Mouse (Mus musculus) embryonic facial prominence, embryonic 14.5 days (tissue): ENCODE measurements around the gene Akap7. TPM values are rescaled to one million over a fixed set of nuclear protein-coding genes. Genes with fewer than 3 reads are reported as not detected.

Source experiments
- ATAC-seq: fragments of 200-750 bp; cut with Nextera tagmentation; 2 replicates; pipeline ENCODE4 v1.8.0; 2017; ENCODE audit warnings: low read depth, moderate number of reproducible peaks, moderate TSS enrichment
- DNase-seq: peaks from one replicate; pipeline ENCODE4 v3.0.0-alpha.2; 2015; ENCODE audit warnings: low spot score
- H3K27ac ChIP-seq: fragments of 300-500 bp; sonication (generic); replicated peaks from 2 replicates; pipeline ENCODE4 v1.5.1; 2014; ENCODE audit warnings: low read depth, mild to moderate bottlenecking, low read length, moderate library complexity
- H3K27me3 ChIP-seq: fragments of 300-500 bp; sonication (generic); replicated peaks from 2 replicates; pipeline ENCODE4 v1.6.1; 2014; ENCODE audit warnings: low read length; ENCODE audit not compliant: control insufficient read depth, insufficient read depth
- H3K36me3 ChIP-seq: fragments of 300-500 bp; sonication (generic); 2 replicates; pipeline ENCODE4 v1.6.1; 2014; ENCODE audit warnings: low read length, mixed read lengths; ENCODE audit not compliant: control insufficient read depth, insufficient read depth
- H3K4me1 ChIP-seq: fragments of 300-500 bp; sonication (generic); 2 replicates; pipeline ENCODE4 v1.6.1; 2014; ENCODE audit warnings: antibody characterized with exemption, low read length; ENCODE audit not compliant: control insufficient read depth, insufficient read depth
- H3K4me2 ChIP-seq: fragments of 300-500 bp; sonication (generic); 2 replicates; pipeline ENCODE4 v1.6.1; 2014; ENCODE audit warnings: low read depth, mild to moderate bottlenecking, low read length, moderate library complexity, mixed read lengths
- H3K4me3 ChIP-seq: fragments of 300-500 bp; sonication (generic); 2 replicates; pipeline ENCODE4 v1.5.1; 2014; ENCODE audit warnings: low read depth, mild to moderate bottlenecking, low read length
- H3K9ac ChIP-seq: fragments of 300-500 bp; sonication (generic); 2 replicates; pipeline ENCODE4 v1.6.1; 2014; ENCODE audit warnings: low read depth, mild to moderate bottlenecking, low read length, moderate library complexity, mixed read lengths
- H3K9me3 ChIP-seq: fragments of 300-500 bp; sonication (generic); 2 replicates; pipeline ENCODE4 v1.6.1; 2016; ENCODE audit warnings: low read length; ENCODE audit not compliant: control insufficient read depth
- WGBS: fragments of 180-500 bp; shearing (Covaris S2); extraction: QIAGEN DNeasy Blood & Tissue Kit; methylation state at CpG from one replicate; pipeline ENCODE4 v1.1.7; 2014; 5-methylcytosine and 5-hydroxymethylcytosine counted together
- polyA plus RNA-seq: library from polyadenylated mRNA; unstranded; fragments of >200 nt; fragmentation: Nextera tagmentation; extraction: Ambion mirVana; gene quantifications from 2 replicates; pipeline ENCODE4 v1.2.1, GENCODE M21; 2014

Gene Akap7
- polyA plus RNA-seq, 1 experiment from 2014 or later: 17.5 TPM

- Histone ChIP-seq H3K4me2 (no peak overlapping the region), H3K27me3 (no peaks in the 10 kb centered on the region), H3K9me3 (no peaks in the 10 kb centered on the region), H3K4me1 (0 out of 2 replicates have a peak, but pooled peaks cover 10% of the 10 kb centered on the region), H3K27ac (no peak overlapping the region), H3K36me3 (peaks cover 6% of the 10 kb centered on the region; the same call in 1 of the 2 replicates), H3K9ac (no peak overlapping the region), H3K4me3 (no peak overlapping the region)
- 64% methylated on average over 3 of the region's 3 CpGs for WGBS
- no peak for DNase-seq
- ATAC-seq: no peak
Measured at GRCm38 (mm10) chr10:25279406-25279805, 28.3 kb downstream of the Akap7 start.

- H3K4me2 ChIP-seq: no peak overlapping the region
- DNase-seq (peak; percentile 72), ATAC-seq (no peak)
- 54% methylated on average over 7 of the region's 7 CpGs for WGBS
- no peak overlapping the region for H3K9ac ChIP-seq
- H3K27ac ChIP-seq: no peak overlapping the region
- H3K27me3 ChIP-seq: no peaks in the 10 kb centered on the region
- H3K4me3 ChIP-seq: no peak overlapping the region
- peaks cover 10% of the 10 kb centered on the region; the same call in 1 of the 2 replicates for H3K4me1 ChIP-seq
- H3K36me3 ChIP-seq: no peaks in the 10 kb centered on the region
- no peaks in the 10 kb centered on the region for H3K9me3 ChIP-seq
Measured at GRCm38 (mm10) chr10:25275492-25275891, 32.2 kb downstream of the Akap7 start.

GRCm38 (mm10) chr10:25274621-25275330 lies 32.9 kb downstream of the Akap7 start:
- H3K9me3 ChIP-seq: peaks cover 5% of the 10 kb centered on the region; the same call in 1 of the 2 replicates
- no peak overlapping the region for H3K4me3 ChIP-seq
- no peak overlapping the region for H3K27ac ChIP-seq
- ATAC-seq (no peak), DNase-seq (no peak)
- H3K27me3 ChIP-seq: no peaks in the 10 kb centered on the region
- no peak overlapping the region for H3K9ac ChIP-seq
- WGBS: 87% methylated on average over 26 of the region's 26 CpGs
- 0 out of 2 replicates have a peak, but pooled peaks cover 5% of the 10 kb centered on the region for H3K36me3 ChIP-seq
- H3K4me2 ChIP-seq: no peak overlapping the region
- peaks cover 10% of the 10 kb centered on the region; the same call in 1 of the 2 replicates for H3K4me1 ChIP-seq

GRCm38 (mm10) chr10:25273731-25274130 lies 33.9 kb downstream of the Akap7 start:
- WGBS: 74% methylated on average over 1 of the region's 1 CpGs
- no peak overlapping the region for H3K9ac ChIP-seq

DNA sequence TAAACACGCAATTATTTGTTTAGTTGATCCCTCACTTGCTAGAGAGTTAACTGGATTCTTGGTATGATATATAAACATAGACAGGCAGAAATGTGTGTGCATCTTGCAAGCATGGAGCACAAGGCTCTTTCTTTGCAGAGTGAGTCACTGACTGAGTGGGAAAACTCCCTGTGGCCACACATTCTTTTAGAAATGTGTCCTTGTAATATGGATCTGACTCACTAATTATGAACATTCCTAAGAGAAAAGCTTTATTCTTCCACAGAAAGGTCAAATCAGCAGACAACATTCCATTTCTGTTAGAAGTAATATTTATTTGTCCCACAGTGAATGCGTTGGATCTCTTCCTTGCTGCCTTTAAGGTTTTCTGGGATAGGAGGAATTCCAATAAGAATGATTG lies 35.9 kb downstream of the Akap7 start:
- peak overlapping the region; percentile 49; the same call in 1 of the 2 replicates for H3K27ac ChIP-seq
- peaks cover 5% of the 10 kb centered on the region; the same call in 1 of the 2 replicates for H3K9me3 ChIP-seq
- peak overlapping the region; percentile 23; the same call in 1 of the 2 replicates for H3K4me2 ChIP-seq
- DNase-seq (peak; percentile 51), ATAC-seq (no peak)
- H3K27me3 ChIP-seq: no peaks in the 10 kb centered on the region
- H3K4me3 ChIP-seq: no peak overlapping the region
- no peak overlapping the region for H3K9ac ChIP-seq
- WGBS: 62% methylated on average over 2 of the region's 2 CpGs
- peaks cover 5% of the 10 kb centered on the region; the same call in 1 of the 2 replicates for H3K4me1 ChIP-seq
- H3K36me3 ChIP-seq: 0 out of 2 replicates have a peak, but pooled peaks cover 8% of the 10 kb centered on the region

More at GRCm38 (mm10) chr10:25273731-25274130, 33.9 kb downstream of the Akap7 start:
- Histone ChIP-seq H3K4me2 (no peak overlapping the region), H3K4me3 (no peak overlapping the region), H3K27me3 (no peaks in the 10 kb centered on the region), H3K36me3 (0 out of 2 replicates have a peak, but pooled peaks cover 5% of the 10 kb centered on the region), H3K27ac (no peak overlapping the region), H3K4me1 (peaks cover 5% of the 10 kb centered on the region; the same call in 1 of the 2 replicates), H3K9me3 (peaks cover 5% of the 10 kb centered on the region; the same call in 1 of the 2 replicates)
- ATAC-seq (no peak), DNase-seq (no peak)

DNA sequence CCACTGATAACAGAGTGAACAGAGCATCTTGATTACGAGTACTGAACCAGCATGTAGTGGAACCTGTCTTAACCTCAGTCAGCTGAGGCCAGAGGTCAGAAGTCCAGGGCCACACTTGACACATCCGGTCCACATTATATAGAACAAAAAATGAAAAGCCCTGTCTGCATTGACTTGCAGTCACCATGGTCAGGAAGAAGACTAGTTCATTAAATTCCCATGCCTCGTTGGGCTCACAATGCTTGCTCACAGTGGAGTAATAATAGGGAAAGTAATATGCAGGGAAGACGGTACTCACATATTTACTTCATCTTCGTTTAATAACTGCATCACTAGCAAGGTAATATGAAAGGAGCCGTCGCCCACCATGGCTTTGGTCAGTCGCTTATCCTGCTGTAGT lies 36.5 kb downstream of the Akap7 start:
- H3K27me3 ChIP-seq: no peaks in the 10 kb centered on the region
- ATAC-seq (no peak), DNase-seq (no peak)
- 72% methylated on average over 8 of the region's 8 CpGs for WGBS
- no peak overlapping the region for H3K4me2 ChIP-seq
- H3K27ac ChIP-seq: no peak overlapping the region
- no peak overlapping the region for H3K9ac ChIP-seq
- H3K4me1 ChIP-seq: peaks cover 5% of the 10 kb centered on the region; the same call in 1 of the 2 replicates
- 0 out of 2 replicates have a peak, but pooled peaks cover 11% of the 10 kb centered on the region for H3K36me3 ChIP-seq
- peaks cover 5% of the 10 kb centered on the region; the same call in 1 of the 2 replicates for H3K9me3 ChIP-seq
- H3K4me3 ChIP-seq: no peak overlapping the region

GRCm38 (mm10) chr10:25268476-25269351 lies 39.0 kb downstream of the Akap7 start:
- WGBS: 44% methylated on average over 18 of the region's 18 CpGs

GRCm38 (mm10) chr10:25261176-25261575 lies 46.5 kb downstream of the Akap7 start:
- Histone ChIP-seq H3K9me3 (no peaks in the 10 kb centered on the region), H3K36me3 (no peaks in the 10 kb centered on the region), H3K9ac (no peak overlapping the region), H3K27ac (peak overlapping the region; percentile 16), H3K4me1 (no peaks in the 10 kb centered on the region; the same call in 1 of the 2 replicates), H3K4me3 (no peak overlapping the region), H3K27me3 (no peaks in the 10 kb centered on the region), H3K4me2 (no peak overlapping the region)
- DNase-seq: peak; percentile 83
- ATAC-seq: peak; percentile 87; the same call in 1 of the 2 replicates
- WGBS: 40% methylated on average over 6 of the region's 6 CpGs

More at GRCm38 (mm10) chr10:25268476-25269351, 39.0 kb downstream of the Akap7 start:
- Histone ChIP-seq H3K4me1 (no peaks in the 10 kb centered on the region; the same call in 1 of the 2 replicates), H3K9ac (no peak overlapping the region), H3K27ac (peak overlapping the region; percentile 33; the same call in 1 of the 2 replicates), H3K4me2 (no peak overlapping the region), H3K4me3 (no peak overlapping the region), H3K36me3 (0 out of 2 replicates have a peak, but pooled peaks cover 11% of the 10 kb centered on the region), H3K27me3 (no peaks in the 10 kb centered on the region), H3K9me3 (peaks cover 5% of the 10 kb centered on the region; the same call in 1 of the 2 replicates)
- peak; percentile 80 for ATAC-seq
- peak; percentile 91 for DNase-seq
